Mouse (Mus musculus) macrophage (primary cell): Measurements from ENCODE around the gene Cd70. TPM values are rescaled to one million over a fixed set of nuclear protein-coding genes. Genes with fewer than 3 reads are reported as not detected.

Experiments
- polyA plus RNA-seq: library from polyadenylated mRNA; stranded (reverse); fragments of 250-400 nt; gene quantifications from 3 replicates; pipeline ENCODE4 v1.2.4, GENCODE M21; 2018; ENCODE audit warnings: inconsistent platforms

Cd70 gene
- polyA plus RNA-seq, 1 experiment from 2014 or later, result not detected

Other genes with a start within 250 kb of the Cd70 start
- 12.6 to 16.0 TPM (median 13.0 TPM) in 3 replicates for gene Mllt1, start 214.4 kb downstream of the Cd70 start, polyA plus RNA-seq
- not detected in 3 replicates for gene Acer1, start 167.7 kb downstream of the Cd70 start, polyA plus RNA-seq
- 20.0 to 37.4 TPM (median 21.4 TPM) in 3 replicates for gene Clpp, start 159.5 kb downstream of the Cd70 start, polyA plus RNA-seq
- 3.6 to 20.7 TPM (median 11.8 TPM) in 3 replicates for gene Alkbh7, start 152.4 kb downstream of the Cd70 start, polyA plus RNA-seq
- gene Pspn, start 149.8 kb downstream of the Cd70 start, polyA plus RNA-seq, result not detected in 3 replicates
- gene Gtf2f1, start 138.5 kb downstream of the Cd70 start, polyA plus RNA-seq, result 63.3 to 154 TPM (median 75.9 TPM) in 3 replicates
- gene Gm17949, start 138.3 kb downstream of the Cd70 start, polyA plus RNA-seq, result not detected in 3 replicates
- 33.8 to 48.2 TPM (median 45.0 TPM) in 3 replicates for gene Khsrp, start 118.3 kb downstream of the Cd70 start, polyA plus RNA-seq
- gene Slc25a41, start 108.1 kb downstream of the Cd70 start, polyA plus RNA-seq, result not detected in 3 replicates
- not detected in 3 replicates for gene Crb3, start 90.7 kb downstream of the Cd70 start, polyA plus RNA-seq
- 4.0 to 8.6 TPM (median 6.8 TPM) in 3 replicates for gene Slc25a23, start 89.9 kb downstream of the Cd70 start, polyA plus RNA-seq
- gene Dennd1c, start 71.3 kb downstream of the Cd70 start, polyA plus RNA-seq, result 14.1 to 26.5 TPM (median 15.7 TPM) in 3 replicates
- gene Tubb4a, start 62.0 kb downstream of the Cd70 start, polyA plus RNA-seq, result 0.15 to 0.36 TPM (median 0.27 TPM) in 3 replicates
- gene Tnfsf9, start 44.5 kb downstream of the Cd70 start, polyA plus RNA-seq, result 2.6 to 9.9 TPM (median 7.6 TPM) in 3 replicates
- gene Tnfsf14, start 44.4 kb upstream of the Cd70 start, polyA plus RNA-seq, result 1.7 to 2.2 TPM (median 2.2 TPM) in 3 replicates
- gene C3, start 78.4 kb upstream of the Cd70 start, polyA plus RNA-seq, result 15.9 to 57.7 TPM (median 40.8 TPM) in 3 replicates
- gene Gpr108, start 98.7 kb upstream of the Cd70 start, polyA plus RNA-seq, result 44.3 to 68.7 TPM (median 50.3 TPM) in 3 replicates
- gene Trip10, start 99.7 kb upstream of the Cd70 start, polyA plus RNA-seq, result 16.5 to 20.2 TPM (median 17.0 TPM) in 3 replicates
- gene Vav1, start 129.3 kb upstream of the Cd70 start, polyA plus RNA-seq, result 91.4 to 144 TPM (median 106 TPM) in 3 replicates
- gene Adgre1, start 208.9 kb upstream of the Cd70 start, polyA plus RNA-seq, result 496 to 766 TPM (median 742 TPM) in 3 replicates